In the genomic region with DNA sequence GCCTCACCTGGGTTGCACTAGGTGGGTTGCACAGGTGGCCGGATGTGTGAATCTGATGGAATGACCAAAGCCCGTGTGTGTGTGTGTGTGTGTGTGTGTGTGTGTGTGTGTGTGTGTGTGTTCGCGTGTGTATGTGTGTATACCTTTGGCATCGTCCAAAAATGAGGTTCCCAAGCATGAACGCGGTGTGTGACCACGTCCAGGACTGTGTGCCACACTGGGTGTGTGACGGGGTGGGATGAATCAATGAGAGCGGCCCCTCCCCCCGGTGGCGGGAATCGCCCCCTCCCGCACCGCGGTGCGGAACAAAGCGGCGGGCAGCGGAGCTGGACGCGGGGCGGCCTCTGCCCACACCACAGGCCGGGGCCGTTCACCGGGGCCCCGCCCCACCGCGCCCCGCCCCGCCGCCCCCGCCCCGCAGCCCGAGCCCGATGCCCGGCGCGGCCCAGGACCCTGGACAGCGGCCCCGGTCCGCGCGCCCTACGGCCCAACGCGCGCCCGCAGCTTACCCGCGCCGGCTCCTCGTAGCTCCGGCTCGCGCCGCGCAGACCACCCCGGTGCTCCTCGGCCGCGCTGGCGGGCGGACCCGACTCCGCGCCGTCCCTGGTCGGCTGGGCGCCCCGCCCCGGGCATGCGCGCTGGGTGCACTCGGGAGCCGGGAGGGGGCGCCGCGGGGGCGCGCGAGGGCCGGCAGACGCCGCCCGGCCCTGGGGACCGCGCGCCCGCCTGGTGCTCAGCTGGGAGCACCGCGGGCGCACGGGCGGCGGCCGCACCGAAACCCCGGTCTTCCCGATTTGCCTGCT, we compare ENCODE assay signal across 8 mouse cellular contexts. TPM values are rescaled to one million over a fixed set of nuclear protein-coding genes. Genes with fewer than 3 reads are reported as not detected.
DNase-seq lines count a peak whose midpoint lies in the region; ATAC-seq and TF ChIP-seq lines count a peak whose summit lies in the region.

No protein-coding gene starts in this region.

- H3K27me3 ChIP-seq in C2C12 (ENCODE audit: control insufficient read depth, insufficient read depth, insufficient read length), result peaks cover 36% of the 10 kb centered on the region
- H3K27me3 ChIP-seq in midbrain, embryonic 16.5 days (ENCODE audit: control insufficient read depth, insufficient read depth, low read depth, low read length), result peaks cover 3% of the 10 kb centered on the region; the same call in 1 of the 2 replicates

- peaks cover 49% of the 10 kb centered on the region for H3K4me1 ChIP-seq in midbrain, embryonic 16.5 days (ENCODE audit: control insufficient read depth, insufficient read depth, low read length)

- peak overlapping the region; percentile 63 for H3K4me3 ChIP-seq in gastrocnemius, adult 2 months
- H3K4me3 ChIP-seq in C2C12 (ENCODE audit: insufficient read depth, poor library complexity, severe bottlenecking), result peak overlapping the region; percentile 6
- peak overlapping the region; percentile 68 for H3K4me3 ChIP-seq in midbrain, embryonic 16.5 days (ENCODE audit: low read depth, low read length)

- peak overlapping the region; percentile 83 for H3K9ac ChIP-seq in midbrain, embryonic 16.5 days (ENCODE audit: low read depth, low read length)

- peak; percentile 31 for DNase-seq in gastrocnemius, adult 2 months
- DNase-seq in gastrocnemius, adult 18-20 months (ENCODE audit: low spot score), result no peak
- DNase-seq in cerebellum, adult 8-10 months, result peak; percentile 80
- DNase-seq in layer of hippocampus, postnatal 14 days (ENCODE audit: low spot score in 2 of 2), result peak; percentile 65 to 75
- peak; percentile 46 for DNase-seq in yolk sac, embryonic 10.5 days (ENCODE audit: low spot score)

- H3K27ac ChIP-seq in gastrocnemius, adult 2 months, result no peak overlapping the region
- H3K27ac ChIP-seq in midbrain, embryonic 16.5 days (ENCODE audit: low read length), result peak overlapping the region; percentile 92

- intact Hi-C loops in gastrocnemius, adult 2 months (cut with DNase I), result no loop called here

- TF ChIP-seq CTCF in gastrocnemius, adult 2 months (IDR thresholded peaks at IDR 0.05), result no peak
- TF ChIP-seq CTCF in C2C12 (IDR thresholded peaks at IDR 0.05; ENCODE audit: control insufficient read depth, insufficient read depth, insufficient read length), result no peak

- 1% methylated on average over 57 of the region's 100 CpGs for WGBS in midbrain, embryonic 16.5 days

- H3K9me3 ChIP-seq in midbrain, embryonic 16.5 days (replicated peaks; ENCODE audit: control insufficient read depth, low read length, poor library complexity, severe bottlenecking), result no peaks in the 10 kb centered on the region

- no peaks in the 10 kb centered on the region for H3K36me3 ChIP-seq in C2C12 (ENCODE audit: control insufficient read depth, insufficient read depth)
- H3K36me3 ChIP-seq in midbrain, embryonic 16.5 days (ENCODE audit: control insufficient read depth, insufficient read depth, low read length), result no peaks in the 10 kb centered on the region

- no peaks in the 10 kb centered on the region for H3K79me2 ChIP-seq in C2C12 (ENCODE audit: control insufficient read depth, insufficient read depth)

- H3ac ChIP-seq in C2C12 (ENCODE audit: control insufficient read depth, insufficient read length, low read depth), result peak overlapping the region; percentile 66

- no peaks in the 10 kb centered on the region for H3K79me3 ChIP-seq in C2C12 (ENCODE audit: low read depth)

- peak; percentile 55 for ATAC-seq in granulocyte monocyte progenitor cell, adult 5-6 weeks (replicated peaks; ENCODE audit: poor library complexity, severe bottlenecking)
- peak; percentile 85 for ATAC-seq in midbrain, embryonic 16.5 days

- peak overlapping the region; percentile 61 for H3K4me2 ChIP-seq in midbrain, embryonic 16.5 days (ENCODE audit: low read length)

TF ChIP-seq in C2C12, 6 proteins besides CTCF, POLR2A, EP300 and RAD21:
- TF ChIP-seq MYOD1 (IDR thresholded peaks at IDR 0.05; ENCODE audit: control insufficient read depth, insufficient read length, low read depth) (no peak), CEBPB (IDR thresholded peaks at IDR 0.05; ENCODE audit: low read depth) (no peak), MYOG (IDR thresholded peaks at IDR 0.05; ENCODE audit: control insufficient read depth, extremely low read depth, insufficient read length) (no peak), MAX (IDR thresholded peaks at IDR 0.05) (no peak), FOSL1 (IDR thresholded peaks at IDR 0.05; ENCODE audit: insufficient read depth, low read length, poor library complexity, severe bottlenecking) (no peak)

RNA-seq across cellular contexts. Expression of a gene that starts 0.4 kb away (rescaled TPM):
- total RNA-seq in gastrocnemius, adult 2 months (2021), result not detected
- not detected for total RNA-seq in gastrocnemius, adult 18-20 months (2021)
- polyA plus RNA-seq in C2C12 (2012; fragmentation: generic; extraction: Trizol), result 0.20 TPM
- not detected in 2 replicates for total RNA-seq in granulocyte monocyte progenitor cell, adult 5-6 weeks (2014; fragmentation: Nextera tagmentation)
- not detected in 2 replicates for total RNA-seq in granulocyte monocyte progenitor cell, adult 5-6 weeks (2017)
- 100 to 1,000 TPM; 149 to 150 TPM for total RNA-seq in layer of hippocampus, postnatal 14 days (2021)
- polyA plus RNA-seq in midbrain, embryonic 16.5 days (2015; fragmentation: Nextera tagmentation; extraction: Ambion mirVana), result 5.5 and 6.6 TPM in 2 replicates

RNA-seq across cellular contexts. Expression of a gene that starts 17.1 kb away (rescaled TPM):
- total RNA-seq in gastrocnemius, adult 2 months (2021), result not detected
- total RNA-seq in gastrocnemius, adult 18-20 months (2021), result not detected
- polyA plus RNA-seq in C2C12 (2012; fragmentation: generic; extraction: Trizol), result not detected
- not detected in 2 replicates for total RNA-seq in granulocyte monocyte progenitor cell, adult 5-6 weeks (2014; fragmentation: Nextera tagmentation)
- not detected in 2 replicates for total RNA-seq in granulocyte monocyte progenitor cell, adult 5-6 weeks (2017)
- total RNA-seq in layer of hippocampus, postnatal 14 days (2021), result 100 to 1,000 TPM; 564 TPM
- 68.2 and 97.6 TPM in 2 replicates for polyA plus RNA-seq in midbrain, embryonic 16.5 days (2015; fragmentation: Nextera tagmentation; extraction: Ambion mirVana)

RNA-seq across cellular contexts. Expression of a gene that starts 34.5 kb away (rescaled TPM):
- total RNA-seq in gastrocnemius, adult 2 months (2021), result not detected
- total RNA-seq in gastrocnemius, adult 18-20 months (2021), result not detected
- polyA plus RNA-seq in C2C12 (2012; fragmentation: generic; extraction: Trizol), result not detected
- not detected in 2 replicates for total RNA-seq in granulocyte monocyte progenitor cell, adult 5-6 weeks (2014; fragmentation: Nextera tagmentation)
- not detected in 2 replicates for total RNA-seq in granulocyte monocyte progenitor cell, adult 5-6 weeks (2017)
- total RNA-seq in layer of hippocampus, postnatal 14 days (2021), result under 1 TPM; 0.35 to 0.62 TPM
- not detected in 2 replicates for polyA plus RNA-seq in midbrain, embryonic 16.5 days (2015; fragmentation: Nextera tagmentation; extraction: Ambion mirVana)

RNA-seq across cellular contexts. Expression of a gene that starts 39.9 kb away (rescaled TPM):
- 10 to 100 TPM; 15.3 to 25.3 TPM for total RNA-seq in gastrocnemius, adult 2 months (2021)
- 10 to 100 TPM; 19.1 to 23.1 TPM for total RNA-seq in gastrocnemius, adult 18-20 months (2021)
- polyA plus RNA-seq in C2C12 (2012; fragmentation: generic; extraction: Trizol), result 26.6 TPM
- 1.4 and 5.6 TPM in 2 replicates for total RNA-seq in granulocyte monocyte progenitor cell, adult 5-6 weeks (2014; fragmentation: Nextera tagmentation)
- 0.31 TPM in 1 of 2 replicates, not detected in the other for total RNA-seq in granulocyte monocyte progenitor cell, adult 5-6 weeks (2017)
- 10 to 100 TPM; 85.8 to 95.7 TPM for total RNA-seq in layer of hippocampus, postnatal 14 days (2021)
- 60.1 and 67.7 TPM in 2 replicates for polyA plus RNA-seq in midbrain, embryonic 16.5 days (2015; fragmentation: Nextera tagmentation; extraction: Ambion mirVana)

RNA-seq across cellular contexts. Expression of a gene that starts 48.0 kb away (rescaled TPM):
- total RNA-seq in gastrocnemius, adult 2 months (2021), result not detected
- total RNA-seq in gastrocnemius, adult 18-20 months (2021), result not detected
- polyA plus RNA-seq in C2C12 (2012; fragmentation: generic; extraction: Trizol), result 0.01 TPM
- not detected in 2 replicates for total RNA-seq in granulocyte monocyte progenitor cell, adult 5-6 weeks (2014; fragmentation: Nextera tagmentation)
- not detected in 2 replicates for total RNA-seq in granulocyte monocyte progenitor cell, adult 5-6 weeks (2017)
- under 1 TPM; 0.12 to 0.18 TPM for total RNA-seq in layer of hippocampus, postnatal 14 days (2021)
- 0.22 and 0.36 TPM in 2 replicates for polyA plus RNA-seq in midbrain, embryonic 16.5 days (2015; fragmentation: Nextera tagmentation; extraction: Ambion mirVana)

Comparison
In these comparisons a context has a peak if more than half of its experiments do, and no peak if none do; other contexts are left out.
1. H3K4me3 ChIP-seq: peak in every context shown above with its lines; median percentile 68 in midbrain, embryonic 16.5 days; 63 in gastrocnemius, adult 2 months; 6 in C2C12.
2. RNA of a gene that starts 0.4 kb away (total RNA-seq): 149 to 150 TPM in layer of hippocampus, postnatal 14 days; not detected in gastrocnemius, adult 2 months, not detected in gastrocnemius, adult 18-20 months and not detected in granulocyte monocyte progenitor cell, adult 5-6 weeks; every median in the first group is over 100 times any median in the second.
3. RNA of a gene that starts 17.1 kb away (total RNA-seq): 564 TPM in layer of hippocampus, postnatal 14 days; not detected in gastrocnemius, adult 18-20 months, not detected in gastrocnemius, adult 2 months and not detected in granulocyte monocyte progenitor cell, adult 5-6 weeks; every median in the first group is over 100 times any median in the second.